Mouse (Mus musculus) olfactory bulb, adult 2 months (tissue): Measurements from ENCODE around the gene Prickle1. TPM values are rescaled to one million over a fixed set of nuclear protein-coding genes. Genes with fewer than 3 reads are reported as not detected.

Experiments
- H3K27ac ChIP-seq: fragments of 200-500 bp; 2 replicates; pipeline ENCODE4 v1.5.1; 2012; ENCODE audit warnings: low read depth, low read length; ENCODE audit not compliant: insufficient read depth
- H3K4me1 ChIP-seq: fragments of 200-500 bp; 2 replicates; pipeline ENCODE4 v1.6.1; 2012; ENCODE audit warnings: low read length; ENCODE audit not compliant: control insufficient read depth, insufficient read depth
- H3K4me3 ChIP-seq: fragments of 200-500 bp; 2 replicates; pipeline ENCODE4 v1.5.1; 2012; ENCODE audit warnings: mild to moderate bottlenecking, low read depth, low read length, moderate library complexity; ENCODE audit not compliant: insufficient read depth
- CTCF ChIP-seq: fragments of 200-500 bp; IDR thresholded peaks from 2 replicates; pipeline ENCODE4 v1.5.1; 2012; ENCODE audit warnings: low read depth, mild to moderate bottlenecking, low read length, moderate library complexity; ENCODE audit not compliant: insufficient read depth
- POLR2A ChIP-seq: fragments of 200-500 bp; IDR thresholded peaks from 2 replicates; pipeline ENCODE4 v1.6.1; 2012; ENCODE audit warnings: mild to moderate bottlenecking, low read depth, low read length, moderate library complexity; ENCODE audit not compliant: insufficient read depth
- WGBS: fragments of 180-500 bp; shearing (Covaris S2); methylation state at CpG from one replicate; pipeline ENCODE4 v1.1.7; 2018; 5-methylcytosine and 5-hydroxymethylcytosine counted together
- polyA plus RNA-seq: library from polyadenylated mRNA; stranded (reverse); fragments of >200 nt; gene quantifications from 2 replicates; pipeline ENCODE4 v1.2.4, GENCODE M21; 2012; ENCODE audit warnings: low replicate concordance; ENCODE audit not compliant: missing spikeins, insufficient read depth, insufficient read length

Gene Prickle1
- polyA plus RNA-seq, 1 experiment = not detected

GRCm38 (mm10) chr15:93504808-93505207 lies 90.9 kb downstream of the Prickle1 start:
- TF ChIP-seq CTCF (no peak), POLR2A (no peak)
- 89% methylated on average over 17 of the region's 17 CpGs for WGBS

DNA sequence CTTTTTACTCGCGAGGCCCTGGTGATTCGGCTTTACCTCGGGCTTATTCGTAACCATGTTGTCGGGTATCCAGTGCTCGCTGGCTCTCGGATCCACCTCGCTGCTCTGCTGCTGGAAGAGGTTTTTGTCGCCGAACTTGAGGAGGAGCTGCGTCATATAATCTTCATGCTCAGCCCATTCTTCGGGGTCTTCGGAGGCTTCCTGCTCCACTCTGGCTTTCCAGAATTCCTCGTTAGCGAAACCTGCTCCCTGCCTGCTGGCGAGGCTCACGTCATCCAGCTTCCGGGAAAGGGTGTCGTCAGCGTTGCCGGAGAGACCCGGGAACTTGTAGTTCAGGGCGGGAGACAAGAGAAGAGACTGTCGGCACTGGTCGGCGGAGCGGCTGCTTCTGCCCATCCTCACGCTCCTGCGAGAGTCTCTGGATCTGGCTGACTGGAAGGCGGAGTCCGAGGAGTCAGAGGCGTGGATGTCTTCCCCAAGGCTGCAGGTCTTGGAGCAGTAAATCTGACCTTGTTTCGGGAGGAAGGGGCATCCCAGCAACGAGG lies 92.4 kb downstream of the Prickle1 start:
- 91% methylated on average over 35 of the region's 35 CpGs for WGBS
- H3K4me1 ChIP-seq = no peaks in the 10 kb centered on the region
- H3K4me3 ChIP-seq = no peak overlapping the region
- TF ChIP-seq POLR2A (no peak), CTCF (no peak)
- H3K27ac ChIP-seq = no peak overlapping the region

More at GRCm38 (mm10) chr15:93504808-93505207, 90.9 kb downstream of the Prickle1 start:
- Histone ChIP-seq H3K4me1 (no peaks in the 10 kb centered on the region; the same call in 1 of the 2 replicates), H3K27ac (no peak overlapping the region), H3K4me3 (no peak overlapping the region)

DNA sequence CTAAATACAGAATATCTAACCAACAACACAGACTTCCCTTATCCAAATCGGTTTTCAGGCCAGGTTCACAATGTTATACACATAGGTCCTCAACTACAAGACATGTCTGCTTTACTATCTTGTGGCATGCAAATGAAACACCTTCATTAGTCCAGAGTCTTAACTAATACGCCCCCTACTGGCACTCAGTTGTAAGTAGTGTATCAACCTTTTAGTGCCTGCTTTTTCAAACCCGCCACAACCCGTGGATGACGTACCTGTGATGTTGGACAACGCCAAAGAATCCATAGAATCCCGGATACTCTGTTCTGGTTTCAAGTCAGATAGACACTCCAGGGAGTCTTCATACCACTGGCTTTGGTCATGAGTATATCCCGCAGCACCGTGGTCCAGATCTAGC lies 93.0 kb downstream of the Prickle1 start:
- Histone ChIP-seq H3K4me3 (no peak overlapping the region), H3K27ac (no peak overlapping the region), H3K4me1 (no peaks in the 10 kb centered on the region)
- WGBS = 95% methylated on average over 9 of the region's 9 CpGs
- TF ChIP-seq POLR2A = no peak

GRCm38 (mm10) chr15:93499866-93500265 lies 95.8 kb downstream of the Prickle1 start:
- Histone ChIP-seq H3K27ac (no peak overlapping the region), H3K4me1 (no peaks in the 10 kb centered on the region), H3K4me3 (no peak overlapping the region)
- no peak for TF ChIP-seq CTCF
- no peak for TF ChIP-seq POLR2A
- 53% methylated on average over 9 of the region's 9 CpGs for WGBS

- Histone ChIP-seq H3K4me1 (no peaks in the 10 kb centered on the region), H3K27ac (no peak overlapping the region), H3K4me3 (no peak overlapping the region)
- 88% methylated on average over 7 of the region's 7 CpGs for WGBS
- no peak for TF ChIP-seq CTCF
Observed at GRCm38 (mm10) chr15:93494700-93495099, 101.0 kb downstream of the Prickle1 start.

- 89% methylated on average over 4 of the region's 4 CpGs for WGBS
- TF ChIP-seq POLR2A = no peak
- TF ChIP-seq CTCF = no peak
- Histone ChIP-seq H3K27ac (no peak overlapping the region), H3K4me3 (no peak overlapping the region), H3K4me1 (no peaks in the 10 kb centered on the region)
Observed at GRCm38 (mm10) chr15:93489597-93489996, 106.1 kb downstream of the Prickle1 start.

- WGBS = 93% methylated on average over 7 of the region's 7 CpGs
Observed at GRCm38 (mm10) chr15:93486066-93486465, 109.6 kb downstream of the Prickle1 start.

GRCm38 (mm10) chr15:93485252-93485651 lies 110.4 kb downstream of the Prickle1 start:
- Histone ChIP-seq H3K27ac (no peak overlapping the region), H3K4me3 (no peak overlapping the region), H3K4me1 (no peaks in the 10 kb centered on the region)
- 87% methylated on average over 3 of the region's 3 CpGs for WGBS
- TF ChIP-seq POLR2A = no peak
- TF ChIP-seq CTCF = no peak

More at GRCm38 (mm10) chr15:93486066-93486465, 109.6 kb downstream of the Prickle1 start:
- no peak overlapping the region for H3K4me3 ChIP-seq
- TF ChIP-seq POLR2A (no peak), CTCF (no peak)
- no peaks in the 10 kb centered on the region for H3K4me1 ChIP-seq
- no peak overlapping the region for H3K27ac ChIP-seq

- no peak overlapping the region for H3K27ac ChIP-seq
- WGBS = 53% methylated on average over 7 of the region's 7 CpGs
- H3K4me1 ChIP-seq = no peaks in the 10 kb centered on the region
- TF ChIP-seq POLR2A = no peak
- TF ChIP-seq CTCF = no peak
- H3K4me3 ChIP-seq = no peak overlapping the region
Observed at GRCm38 (mm10) chr15:93484261-93484710, 111.4 kb downstream of the Prickle1 start.

- Histone ChIP-seq H3K27ac (no peak overlapping the region), H3K4me3 (no peak overlapping the region), H3K4me1 (no peaks in the 10 kb centered on the region)
- no peak for TF ChIP-seq POLR2A
- no peak for TF ChIP-seq CTCF
- 92% methylated on average over 10 of the region's 10 CpGs for WGBS
Observed at GRCm38 (mm10) chr15:93481112-93481511, 114.6 kb downstream of the Prickle1 start.
